Comparison of ENCODE assay signal across 9 mouse cellular contexts in genomic region chr11:60232441-60233058, GRCm38 (mm10). TPM values are rescaled to one million over a fixed set of nuclear protein-coding genes. Genes with fewer than 3 reads are reported as not detected.
DNase-seq lines count a peak whose midpoint lies in the region; ATAC-seq and TF ChIP-seq lines count a peak whose summit lies in the region.
"Had no signal": no experiment of that assay in that cellular context is flagged by ENCODE, and none has a peak within 500 bp of the region (broad histone marks: within the 10 kb centered on the region; RNA-seq: fewer than 3 reads in every experiment).

No protein-coding gene starts in this region.

- TF ChIP-seq POLR2A in heart, adult 2 months (IDR thresholded peaks at IDR 0.05; ENCODE audit: insufficient read depth, low read depth, low read length): no peak
- TF ChIP-seq POLR2A in thymus, adult 2 months (IDR thresholded peaks at IDR 0.05; ENCODE audit: control insufficient read depth, extremely low read depth, insufficient read depth, low read length, poor library complexity): no peak

- H3K9ac ChIP-seq in heart, adult 2 months (ENCODE audit: low read depth, low read length): no peak overlapping the region
- H3K9ac ChIP-seq: midbrain, embryonic 12.5 days had no signal

- ATAC-seq in granulocyte monocyte progenitor cell, adult 5-6 weeks (replicated peaks; ENCODE audit: poor library complexity, severe bottlenecking): no peak

- H3K79me2 ChIP-seq in heart, adult 2 months (replicated peaks; ENCODE audit: control insufficient read depth, insufficient read depth, low read length): no peaks in the 10 kb centered on the region

- intact Hi-C loops in heart, adult 2 months (cut with DNase I): no loop called here
- intact Hi-C loops in heart, postnatal 10 days (cut with DNase I): no loop called here
- intact Hi-C loops in left cerebral cortex, postnatal 14 days (cut with DNase I): no loop called here

- TF ChIP-seq CTCF in heart, adult 2 months (IDR thresholded peaks at IDR 0.05): no peak
- no peak for TF ChIP-seq CTCF in thymus, adult 2 months (IDR thresholded peaks at IDR 0.05; ENCODE audit: borderline replicate concordance, control insufficient read depth, extremely low read depth, insufficient read depth, low read length, poor library complexity)

- peaks cover 3% of the 10 kb centered on the region; the same call in 1 of the 2 replicates for H3K4me1 ChIP-seq in heart, adult 2 months (ENCODE audit: control insufficient read depth, insufficient read depth, low read length)
- peaks cover 49% of the 10 kb centered on the region for H3K4me1 ChIP-seq in embryonic facial prominence, embryonic 10.5 days
- H3K4me1 ChIP-seq in thymus, adult 2 months (replicated peaks; ENCODE audit: control insufficient read depth, insufficient read depth, low read length): peaks cover 72% of the 10 kb centered on the region

- H3K9me3 ChIP-seq in embryonic facial prominence, embryonic 10.5 days: no peaks in the 10 kb centered on the region
- H3K9me3 ChIP-seq: midbrain, embryonic 12.5 days had no signal

- DNase-seq in heart, adult 2 months: no peak
- DNase-seq in heart, postnatal 10 days: no peak
- DNase-seq in lung, adult 18-20 months: peak; percentile 33 to 49
- no peak for DNase-seq in lung, postnatal 4 days
- no peak for DNase-seq in embryonic facial prominence, embryonic 10.5 days (ENCODE audit: low spot score)
- peak; percentile 51 for DNase-seq in thymus, adult 2 months
- no peak for DNase-seq in left cerebral cortex, postnatal 14 days (ENCODE audit: low spot score in 2 of 2)

- H3K4me3 ChIP-seq in heart, adult 2 months: no peak overlapping the region
- no peak overlapping the region for H3K4me3 ChIP-seq in embryonic facial prominence, embryonic 10.5 days
- no peak overlapping the region for H3K4me3 ChIP-seq in thymus, adult 2 months (ENCODE audit: control insufficient read depth, insufficient read depth, low read length)
- H3K4me3 ChIP-seq: midbrain, embryonic 12.5 days had no signal

- peak overlapping the region; percentile 88 for H3K27ac ChIP-seq in heart, adult 2 months
- peak overlapping the region; percentile 58; the same call in 1 of the 2 replicates for H3K27ac ChIP-seq in embryonic facial prominence, embryonic 10.5 days (replicated peaks)
- H3K27ac ChIP-seq in thymus, adult 2 months (ENCODE audit: control insufficient read depth, insufficient read depth, low read length): peak overlapping the region; percentile 92

- no peaks in the 10 kb centered on the region for H3K36me3 ChIP-seq in heart, adult 2 months (ENCODE audit: control insufficient read depth, insufficient read depth, low read length)
- H3K36me3 ChIP-seq in embryonic facial prominence, embryonic 10.5 days (replicated peaks): peaks cover 7% of the 10 kb centered on the region; the same call in 1 of the 2 replicates
- no peaks in the 10 kb centered on the region for H3K36me3 ChIP-seq in thymus, adult 2 months (ENCODE audit: control insufficient read depth, insufficient read depth, low read length)

- no peaks in the 10 kb centered on the region for H3K27me3 ChIP-seq in heart, adult 2 months (ENCODE audit: control insufficient read depth, insufficient read depth, low read length)
- no peaks in the 10 kb centered on the region for H3K27me3 ChIP-seq in embryonic facial prominence, embryonic 10.5 days (replicated peaks; ENCODE audit: low read depth, poor library complexity, severe bottlenecking)
- no peaks in the 10 kb centered on the region for H3K27me3 ChIP-seq in thymus, adult 2 months (ENCODE audit: control insufficient read depth, insufficient read depth, low read length)
- H3K27me3 ChIP-seq: midbrain, embryonic 12.5 days had no signal

- 81% methylated on average over 14 of the region's 14 CpGs for WGBS in heart, adult 2 months
- WGBS in embryonic facial prominence, embryonic 10.5 days: 77% methylated on average over 14 of the region's 14 CpGs
- WGBS in thymus, adult 2 months: 50% methylated on average over 14 of the region's 14 CpGs

- no peak for TF ChIP-seq EP300 in heart, adult 2 months (IDR thresholded peaks at IDR 0.05; ENCODE audit: insufficient read depth, low read depth, low read length)

RNA-seq across cellular contexts. Expression of gene Srebf1, which starts 10.2 kb away (rescaled TPM):
- 10 to 100 TPM; 25.3 to 35.4 TPM for total RNA-seq in heart, adult 2 months (2021)
- 42.6 and 54.0 TPM in 2 replicates for polyA plus RNA-seq in heart, adult 2 months (2012; rRNA removed)
- total RNA-seq in heart, postnatal 10 days (2021): 10 to 100 TPM; 40.2 to 42.6 TPM
- polyA plus RNA-seq in embryonic facial prominence, embryonic 10.5 days (2016; fragmentation: Nextera tagmentation; extraction: Ambion mirVana): 50.9 and 52.1 TPM in 2 replicates
- polyA plus RNA-seq in thymus, adult 2 months (2012; rRNA removed): 466 and 519 TPM in 2 replicates
- 10 to 100 TPM; 35.5 to 36.1 TPM for total RNA-seq in left cerebral cortex, postnatal 14 days (2021)
- 27.3 and 33.0 TPM in 2 replicates for total RNA-seq in granulocyte monocyte progenitor cell, adult 5-6 weeks (2014; fragmentation: Nextera tagmentation)
- 36.8 and 42.0 TPM in 2 replicates for total RNA-seq in granulocyte monocyte progenitor cell, adult 5-6 weeks (2017)

Comparison
In these comparisons a context has a peak if more than half of its experiments do, and no peak if none do; other contexts are left out.
1. DNase-seq: peak in lung, adult 18-20 months (2 of 2) and thymus, adult 2 months (single experiment); none in heart, adult 2 months (0 of 2), heart, postnatal 10 days (0 of 2), lung, postnatal 4 days (0 of 2), embryonic facial prominence, embryonic 10.5 days (single experiment) and left cerebral cortex, postnatal 14 days (0 of 2).
2. Peak in every context shown above with its lines, with median percentiles within 50 percentile points of each other: H3K27ac ChIP-seq.